Mouse (Mus musculus): Measurements from ENCODE around the gene Cpz.
A peak's percentile ranks its signal among the peaks of the same experiment; 100 is the strongest.

Gene Cpz

DNA sequence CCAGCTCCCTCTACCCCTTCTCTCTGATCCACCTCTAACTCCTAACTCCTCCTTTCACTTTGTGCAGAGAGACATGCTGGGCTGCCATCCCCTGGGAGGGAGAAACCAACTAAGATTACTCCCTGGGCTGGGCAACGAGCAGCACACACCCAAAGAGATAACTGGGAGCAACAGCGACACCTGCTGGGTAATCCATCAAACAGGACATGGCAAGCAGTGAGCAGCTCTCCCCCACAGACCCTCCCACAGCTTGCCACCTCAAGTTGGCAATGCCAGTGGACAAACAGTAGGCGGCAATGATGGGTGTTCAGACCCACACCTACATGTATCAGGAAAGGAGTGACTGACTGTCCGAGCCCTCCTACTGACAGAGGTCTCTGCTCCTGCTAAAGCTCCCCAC, 4.9 kb upstream of the Cpz start:
- DNase-seq (ENCODE audit: low spot score) = peak; percentile 75

DNA sequence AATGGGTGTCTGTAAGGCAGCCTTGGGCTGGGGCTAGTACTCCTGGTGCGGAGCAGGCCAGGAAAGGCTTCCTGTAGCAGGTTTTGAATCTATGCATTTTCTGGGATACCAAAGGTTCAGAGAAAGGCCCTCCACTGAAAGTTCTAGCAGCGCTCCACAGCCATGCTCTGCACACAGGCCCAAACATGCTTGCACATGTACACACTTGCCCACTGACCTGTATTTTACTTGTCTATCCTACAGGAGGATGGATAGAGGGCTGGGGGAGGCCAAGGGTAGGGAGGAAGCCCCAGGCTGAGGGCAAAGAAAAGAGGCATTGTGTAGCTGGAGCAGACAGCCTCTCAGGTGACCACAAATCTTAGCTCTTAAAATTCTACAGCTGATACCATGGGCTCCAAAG, 1.1 kb downstream of the Cpz start:
- no peak for DNase-seq (ENCODE audit: low spot score)

DNA sequence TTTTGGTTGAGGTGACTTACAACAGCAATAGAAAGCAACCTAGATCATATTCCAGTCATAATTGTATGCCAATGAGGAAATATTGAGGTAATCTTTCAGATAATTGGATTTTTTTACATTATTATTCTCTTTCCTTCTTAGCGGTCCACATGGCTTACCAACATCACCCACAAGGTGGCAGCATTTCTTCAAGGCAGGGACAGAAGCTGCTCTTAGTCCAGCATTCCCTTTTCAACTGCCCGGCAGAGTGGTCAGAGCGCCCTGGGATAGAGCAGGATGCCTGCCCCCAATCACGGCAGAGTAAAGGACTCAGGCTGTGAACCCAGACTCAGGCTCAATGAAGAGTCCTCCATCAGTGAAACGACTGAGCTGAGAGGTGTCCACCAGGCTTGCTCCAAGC, 1.8 kb downstream of the Cpz start:
- peak; percentile 73 for DNase-seq (ENCODE audit: low spot score)

DNA sequence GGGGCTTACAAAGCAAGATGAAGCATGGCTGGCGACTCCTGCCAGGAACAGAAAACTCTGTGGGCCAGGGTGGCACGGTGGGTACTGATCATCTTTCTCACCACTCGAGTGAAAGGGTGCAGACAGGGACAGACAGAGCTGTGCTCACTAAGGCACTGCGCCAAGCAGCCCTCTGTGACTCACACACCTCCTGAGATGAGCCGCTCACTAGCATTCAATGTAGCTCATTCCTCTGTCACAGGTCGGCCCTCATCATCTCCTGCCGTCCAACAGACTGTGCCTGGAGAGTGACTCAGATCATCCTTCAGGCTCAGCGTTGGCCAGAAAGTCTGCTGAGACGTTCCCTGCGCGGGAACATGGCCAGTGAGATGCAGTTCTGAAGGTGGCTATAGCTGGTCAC, 8.7 kb downstream of the Cpz start:
- peak; percentile 66 for DNase-seq (ENCODE audit: low spot score)

DNA sequence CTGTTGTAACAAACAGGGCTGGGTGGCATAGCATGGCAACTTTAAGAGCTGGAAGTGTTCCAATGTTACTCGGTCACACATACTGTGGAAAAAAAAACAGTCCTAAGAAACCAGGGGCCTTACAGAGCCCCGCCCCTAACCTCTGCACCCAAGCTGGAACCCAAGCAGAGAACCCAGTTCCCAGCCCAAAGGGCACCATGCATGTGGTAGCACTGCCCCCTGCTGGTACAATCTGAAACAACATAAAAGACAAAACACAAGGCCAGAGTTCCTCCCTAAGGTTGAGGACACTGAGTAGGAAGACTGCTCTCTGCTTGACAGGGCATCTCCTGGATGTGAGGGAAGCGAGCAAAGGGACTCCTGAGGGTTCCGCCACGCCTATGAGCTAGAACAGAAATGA, 14.9 kb downstream of the Cpz start:
- DNase-seq (ENCODE audit: low spot score) = peak; percentile 68

DNA sequence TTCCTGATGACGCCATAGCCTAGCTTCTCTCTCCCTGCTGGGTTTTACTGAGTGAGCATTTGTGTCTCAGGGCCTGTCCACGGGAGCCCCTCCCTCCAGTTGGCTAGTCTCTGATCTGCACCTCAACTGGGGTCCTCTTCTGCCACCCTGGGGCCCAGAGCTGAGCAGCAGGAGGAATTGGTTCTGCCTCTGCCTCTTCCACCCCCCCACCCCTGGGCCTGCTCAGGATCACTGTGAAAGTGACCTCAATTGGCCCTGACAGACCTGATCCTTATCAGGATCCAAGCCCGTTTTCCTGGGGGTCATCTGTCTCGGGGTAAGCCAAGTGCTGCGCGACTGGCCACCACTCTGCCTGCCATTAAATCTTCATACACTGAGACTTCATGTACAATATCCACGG, 20.5 kb downstream of the Cpz start:
- peak; percentile 87 for DNase-seq (ENCODE audit: low spot score)

DNA sequence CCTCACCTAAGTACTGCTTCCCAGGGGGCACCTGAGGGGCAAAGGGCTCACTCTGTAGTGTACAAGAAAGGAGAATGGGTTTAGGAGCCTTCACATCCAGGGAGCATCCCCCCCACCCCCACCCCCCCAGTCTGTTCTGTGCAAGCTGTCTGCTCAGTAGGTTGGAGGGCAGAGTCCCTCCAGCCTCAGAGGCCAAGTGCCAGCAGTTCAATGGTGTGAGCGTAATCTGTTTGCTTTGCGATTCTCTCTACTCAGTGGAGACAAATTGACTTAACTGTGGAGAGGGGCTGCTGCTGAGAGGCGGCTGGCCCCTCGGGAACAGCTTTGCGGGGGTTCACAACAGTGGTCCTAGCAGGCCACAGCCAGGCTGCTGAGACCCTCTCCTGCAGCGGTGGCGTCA, 28.2 kb downstream of the Cpz start:
- DNase-seq (ENCODE audit: low spot score) = no peak

DNA sequence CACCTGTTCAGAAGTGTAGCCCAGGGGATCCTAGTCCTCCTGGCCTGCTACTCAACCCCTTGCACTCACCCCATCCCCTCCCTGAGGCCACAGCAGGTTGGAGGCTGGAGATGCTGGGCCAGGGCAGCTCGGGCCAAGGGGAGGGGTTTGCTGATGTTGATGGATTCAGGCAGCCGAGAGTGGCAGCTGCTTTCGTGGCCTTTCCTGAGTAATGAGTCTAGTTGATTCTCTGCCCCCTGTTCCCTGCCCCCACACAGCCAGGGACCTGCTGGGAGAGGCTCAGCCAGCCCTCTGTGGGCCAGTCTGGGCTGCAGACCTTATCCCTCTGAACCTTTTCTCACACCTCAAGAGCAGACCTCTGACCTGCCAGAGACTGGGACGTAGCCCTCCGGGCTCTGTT, 29.5 kb downstream of the Cpz start:
- no peak for DNase-seq (ENCODE audit: low spot score)

DNA sequence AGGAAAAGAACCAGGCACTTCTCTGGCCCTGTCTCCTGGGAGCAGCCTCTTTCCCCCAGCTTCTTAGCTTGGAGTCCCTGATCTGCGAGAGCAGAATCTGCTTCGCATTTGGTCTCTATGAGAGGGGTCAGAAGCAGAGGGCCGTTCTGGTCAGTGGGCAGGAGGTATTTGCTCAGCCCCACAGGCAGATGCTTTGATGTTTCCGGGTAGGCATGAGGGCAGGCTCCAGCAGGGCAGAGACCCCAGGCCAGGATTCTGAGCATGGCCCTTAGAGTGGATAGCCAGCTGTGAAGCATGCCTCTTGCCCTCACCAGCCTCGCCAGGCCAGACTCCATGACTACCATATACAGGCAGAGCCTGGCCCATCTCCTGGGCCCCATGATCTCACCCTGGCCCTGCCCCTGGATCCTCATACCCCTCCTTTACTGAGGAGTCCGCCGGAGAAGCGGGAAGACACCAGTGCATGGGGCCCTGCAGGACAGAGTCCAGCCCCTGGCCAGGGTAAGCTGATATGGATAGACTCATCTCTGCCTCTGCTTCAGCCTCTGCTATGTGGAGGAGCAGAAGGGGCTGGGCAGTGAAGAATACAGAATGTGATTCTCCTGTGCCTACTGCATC, 30.6 kb downstream of the Cpz start:
- DNase-seq (ENCODE audit: low spot score) = peak; percentile 44

DNA sequence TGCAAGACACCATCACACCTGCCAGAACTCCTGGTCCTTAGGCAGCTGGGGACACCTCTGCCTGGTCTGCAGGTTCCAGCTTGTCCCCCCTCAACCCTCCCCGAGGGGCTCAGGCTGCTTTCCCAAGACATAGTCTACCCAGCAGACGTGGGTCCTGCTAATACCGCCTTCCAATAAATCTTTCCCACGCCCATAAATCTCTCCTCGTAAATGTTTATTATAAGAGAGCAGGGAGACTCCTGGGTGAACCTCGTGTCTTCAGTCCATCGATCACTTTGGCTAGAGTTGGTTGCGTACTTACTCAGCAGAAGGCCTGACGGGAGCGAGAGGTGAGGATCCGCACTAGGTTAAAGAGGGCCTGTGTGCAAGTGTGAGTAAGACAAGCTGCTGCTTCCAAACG, 31.7 kb downstream of the Cpz start:
- DNase-seq (ENCODE audit: low spot score) = no peak

DNA sequence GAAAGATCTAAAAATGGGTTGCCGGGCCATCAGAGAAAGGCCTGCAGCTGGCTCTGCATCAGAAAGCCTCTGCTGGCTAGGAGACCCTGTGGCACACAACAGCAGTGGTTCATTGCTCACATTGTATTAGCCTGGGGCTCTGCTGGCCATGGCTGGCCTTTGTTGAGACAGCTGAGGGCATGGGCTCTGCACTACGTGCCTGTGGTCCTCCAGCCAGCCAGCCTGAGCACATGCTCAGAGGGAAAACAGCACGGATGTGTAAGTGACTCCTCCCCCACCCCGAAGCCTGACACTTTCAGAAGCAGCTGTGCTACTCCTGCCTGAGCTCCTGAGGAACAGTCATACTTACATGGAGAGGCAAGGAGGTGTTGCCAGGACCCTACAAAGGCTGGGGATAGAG, 46.0 kb downstream of the Cpz start:
- DNase-seq (ENCODE audit: low spot score) = no peak

DNA sequence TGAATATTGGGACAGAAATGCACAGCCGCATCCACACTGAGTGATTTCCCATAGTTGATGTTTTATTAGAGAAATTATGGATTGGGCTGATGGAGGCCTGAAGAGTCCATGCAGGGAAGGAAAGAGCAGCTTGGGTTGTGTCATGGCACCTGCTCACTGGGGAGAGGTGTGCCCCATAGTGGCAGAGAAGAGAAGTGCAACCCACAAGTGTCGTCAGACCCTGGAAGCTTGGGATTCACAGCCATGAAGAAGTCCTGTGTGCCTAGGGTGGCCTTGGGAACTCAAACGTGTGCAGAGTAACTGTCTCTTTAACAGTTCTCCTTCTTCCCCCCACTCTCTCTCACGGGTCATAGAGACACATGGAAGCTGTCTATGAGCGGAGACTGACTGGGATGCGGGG, 50.3 kb downstream of the Cpz start:
- DNase-seq (ENCODE audit: low spot score) = no peak

DNA sequence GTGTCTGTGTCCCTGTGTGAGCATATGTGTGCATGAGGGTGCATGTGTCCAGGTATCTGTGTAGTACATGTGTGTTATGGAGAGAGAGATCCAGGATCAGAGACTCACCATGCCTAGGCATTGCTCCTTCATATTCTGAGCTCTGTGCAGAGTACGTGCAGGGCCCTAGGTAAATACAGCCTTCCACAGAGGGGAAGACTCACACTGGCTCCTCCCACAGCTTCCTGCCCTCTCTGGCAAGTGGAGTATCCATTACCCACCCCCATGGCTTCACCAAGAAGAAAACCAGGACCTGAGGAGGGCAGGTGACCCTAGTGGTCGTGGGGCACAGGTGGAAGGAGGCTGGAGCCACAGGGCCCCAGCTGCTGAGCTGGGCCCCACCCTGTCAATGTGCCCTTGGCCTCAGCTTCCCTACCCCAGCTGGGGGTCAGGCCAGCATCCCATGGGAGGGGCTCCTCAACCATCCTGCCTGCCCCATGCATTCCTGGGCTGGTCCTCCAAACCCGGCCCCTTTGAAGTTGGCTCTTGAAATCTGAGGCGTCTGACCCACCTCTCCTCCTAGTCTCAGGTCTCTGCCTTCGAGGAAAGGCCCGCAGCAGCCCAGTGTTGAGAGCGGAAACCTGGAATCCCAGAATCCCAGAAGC, 54.5 kb downstream of the Cpz start:
- DNase-seq (ENCODE audit: low spot score) = no peak

DNA sequence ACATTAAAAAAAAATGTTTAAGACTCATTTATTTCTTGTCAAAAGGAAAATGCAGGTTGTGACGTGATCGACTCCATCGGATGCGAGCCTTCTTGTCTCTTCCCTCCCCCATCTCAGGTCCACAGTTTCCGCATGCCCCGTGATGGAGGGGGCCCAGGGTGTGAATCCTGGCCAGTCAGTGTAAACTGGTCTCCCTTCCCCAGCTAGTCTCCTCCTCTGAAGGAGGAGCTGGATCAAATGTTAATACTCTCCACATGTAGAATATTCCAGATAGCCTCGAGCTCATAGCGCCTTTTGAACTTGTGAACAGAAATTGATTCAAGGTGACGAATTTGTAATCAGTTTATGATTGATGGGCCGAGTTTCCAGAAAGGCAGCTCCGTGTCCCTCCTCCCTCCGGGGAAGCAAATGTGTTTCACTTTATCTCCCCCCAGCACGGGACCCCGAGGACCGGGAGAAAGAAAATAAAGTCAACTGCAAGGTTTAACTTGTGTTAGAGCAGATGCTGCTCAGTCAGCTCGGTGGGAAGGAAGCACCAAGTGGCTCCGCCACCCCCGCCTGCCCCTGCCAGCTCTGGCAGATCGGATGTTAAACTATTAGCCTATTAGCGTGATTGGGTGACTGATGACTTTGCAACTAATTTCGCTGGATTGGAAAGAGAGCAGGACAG, 59.4 kb downstream of the Cpz start:
- peak; percentile 62 for DNase-seq (ENCODE audit: low spot score)

DNA sequence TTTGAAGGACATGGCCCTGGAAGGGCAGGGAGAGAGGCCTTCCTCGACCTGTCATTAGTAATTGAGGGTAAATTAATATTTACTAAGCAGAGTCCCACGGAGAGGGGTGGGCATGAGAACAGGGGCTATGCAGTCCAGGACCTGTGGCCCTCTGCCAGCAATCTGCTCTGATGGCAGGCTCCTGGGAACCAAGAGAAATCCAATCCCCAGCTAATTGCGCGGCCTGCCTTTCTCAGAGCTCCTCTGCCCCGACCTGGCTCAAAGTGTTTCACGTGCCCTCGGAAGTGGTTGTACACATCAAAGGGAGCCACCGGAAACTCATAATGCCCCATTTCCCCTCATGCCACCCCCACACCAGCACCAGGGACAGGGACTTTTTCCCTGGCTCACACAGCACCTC, 63.4 kb downstream of the Cpz start:
- DNase-seq (ENCODE audit: low spot score) = peak; percentile 71

DNA sequence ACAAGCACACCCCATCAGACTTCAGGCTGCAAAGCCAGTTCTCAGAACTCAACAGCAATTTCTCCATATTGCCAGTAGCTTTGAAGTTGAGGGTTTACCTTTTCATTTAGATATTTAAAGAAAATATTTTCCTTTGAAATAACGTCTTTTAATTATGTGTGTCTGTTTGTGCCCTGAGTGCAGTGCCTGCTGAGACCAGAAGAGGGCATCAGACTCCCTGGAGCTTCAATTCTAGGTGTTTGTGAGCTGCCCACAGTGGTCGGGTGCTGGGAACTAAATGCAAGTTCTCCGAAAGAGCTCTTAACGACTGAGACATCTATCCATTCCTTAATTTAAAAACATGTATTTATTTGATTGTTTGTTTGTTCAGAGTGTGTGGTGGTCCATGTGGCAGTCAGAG, 65.7 kb downstream of the Cpz start:
- no peak for DNase-seq (ENCODE audit: low spot score)

DNA sequence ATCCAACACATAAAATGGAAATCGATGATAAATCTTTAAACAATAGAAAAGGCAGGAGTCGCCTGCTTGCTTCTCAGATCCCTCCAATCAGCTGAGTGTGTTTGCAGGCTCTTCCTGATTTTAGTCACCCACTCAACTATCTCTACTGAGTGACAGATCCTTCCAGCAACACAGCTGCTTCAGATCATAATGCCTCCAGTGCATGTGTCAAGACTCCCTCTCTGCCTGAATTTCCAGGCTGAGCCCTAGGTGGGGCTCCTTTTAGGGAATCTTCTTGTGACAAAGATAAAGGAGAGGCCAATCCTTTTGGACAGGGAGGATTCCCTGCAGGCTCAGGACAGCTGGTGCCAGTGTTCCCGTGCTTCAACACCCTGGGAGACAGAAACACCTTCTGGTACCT, 67.2 kb downstream of the Cpz start:
- DNase-seq (ENCODE audit: low spot score) = no peak

DNA sequence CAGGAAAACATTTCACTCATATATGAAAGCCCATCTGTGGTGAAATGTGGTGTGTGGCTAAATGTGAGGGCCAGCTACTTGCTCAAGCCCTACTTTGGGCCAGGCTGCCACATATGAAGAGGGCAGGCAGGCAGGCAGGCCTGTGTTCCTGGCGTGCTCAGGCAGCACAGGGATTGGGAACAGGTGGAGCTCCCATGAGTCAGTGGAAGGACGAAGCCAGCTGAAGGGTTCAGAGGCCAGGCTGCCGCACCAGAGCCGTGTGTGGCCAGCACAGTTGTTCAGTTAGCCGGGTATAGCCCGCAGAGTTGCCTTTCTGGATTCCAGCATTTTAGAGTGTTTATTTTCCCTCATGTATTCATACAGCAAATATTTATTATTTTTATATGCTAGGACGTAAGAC, 68.1 kb downstream of the Cpz start:
- no peak for DNase-seq (ENCODE audit: low spot score)

DNA sequence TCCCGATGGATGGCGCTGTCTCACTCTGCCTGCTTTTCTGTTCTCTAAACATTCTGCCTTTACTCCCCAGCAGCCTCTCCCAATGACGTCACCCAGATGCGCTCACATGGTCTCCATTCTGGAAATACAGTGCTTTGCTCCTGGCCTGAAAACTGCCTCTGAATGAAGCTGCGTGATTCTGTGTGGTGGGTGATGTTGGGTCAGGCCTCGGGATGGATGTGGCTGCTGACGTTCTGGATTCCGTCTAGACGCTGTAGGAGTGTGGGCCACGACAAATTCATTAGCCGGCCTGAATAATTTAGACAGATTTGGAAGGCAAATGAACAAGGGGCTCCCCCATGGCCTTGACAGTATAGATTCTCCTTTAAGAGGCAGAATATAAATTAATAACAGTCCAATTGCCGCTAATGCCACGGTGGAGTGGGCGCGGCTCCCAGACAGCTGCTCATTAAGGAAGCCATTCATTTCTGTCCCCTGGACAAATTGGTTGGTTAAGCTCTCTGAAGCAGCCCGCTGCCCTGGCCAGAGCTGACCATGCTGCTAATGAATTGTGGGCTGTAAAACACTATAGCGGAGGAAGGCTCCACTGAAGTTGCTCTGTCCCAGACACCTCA, 71.2 kb downstream of the Cpz start:
- DNase-seq (ENCODE audit: low spot score) = peak; percentile 51
